Mouse (Mus musculus): ENCODE measurements around the gene Magi1. TPM values are rescaled to one million over a fixed set of nuclear protein-coding genes. Genes with fewer than 3 reads are reported as not detected.

The Magi1 gene
- total and polyA plus RNA-seq, 3 experiments = not detected

DNA sequence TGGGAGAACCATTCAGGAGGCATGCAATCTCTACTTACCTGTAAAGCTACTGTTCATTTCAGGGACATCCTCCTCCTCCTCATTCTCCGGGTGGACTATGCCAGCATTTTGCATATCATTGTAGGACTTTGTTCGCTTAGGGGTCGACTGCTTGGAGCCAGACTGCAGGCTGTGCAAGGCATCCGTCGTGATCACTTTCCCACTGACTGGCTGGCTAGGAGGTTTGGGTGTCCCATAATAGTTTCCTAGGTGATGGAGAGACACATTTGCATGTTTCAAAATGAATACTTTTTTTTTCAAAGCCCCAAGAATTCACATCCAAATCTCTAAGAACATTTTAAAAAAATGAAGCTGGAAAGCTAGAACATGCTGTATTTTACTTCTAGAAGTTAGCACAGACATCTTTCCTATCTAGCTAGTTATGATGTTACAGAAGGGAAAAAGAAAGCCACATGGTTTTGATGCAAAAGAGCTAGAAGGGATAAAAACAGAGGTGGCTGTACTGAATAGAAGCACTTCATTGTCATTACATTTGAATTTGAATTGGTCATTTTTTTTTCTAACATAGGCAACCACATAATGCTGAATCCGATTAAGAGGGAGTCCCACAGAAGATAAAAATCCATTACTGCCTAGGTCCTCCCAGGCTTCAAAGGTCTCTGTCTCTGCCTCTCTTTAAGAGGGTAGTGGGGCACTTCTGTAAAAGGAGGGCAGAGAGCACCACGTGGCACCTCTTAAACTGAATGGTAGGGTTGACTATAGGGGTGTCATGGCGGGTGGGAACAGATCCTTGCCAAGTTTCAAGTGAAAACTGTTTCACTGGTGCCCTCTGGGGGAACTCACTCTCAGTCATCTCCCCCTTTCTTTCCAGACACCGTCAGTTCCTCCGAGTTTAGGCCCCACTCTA, 491.2 kb downstream of the Magi1 start:
- Histone ChIP-seq H3K27ac (ENCODE audit: control insufficient read depth, low read depth, low read length) (no peak overlapping the region), H3K4me3 (ENCODE audit: control insufficient read depth in 1 of 2, insufficient read depth in 1 of 2, low read depth in 2 of 2, low read length in 2 of 2) (no peak overlapping the region), H3K9me3 (replicated peaks; ENCODE audit: insufficient read depth, low read length) (no peaks in the 10 kb centered on the region), H3K36me3 (ENCODE audit: control insufficient read depth in 1 of 2, insufficient read depth in 2 of 2, low read length in 2 of 2) (no peaks in the 10 kb centered on the region), H3K27me3 (ENCODE audit: control insufficient read depth in 1 of 2, insufficient read depth in 2 of 2, low read length in 2 of 2) (no peaks in the 10 kb centered on the region), H3K79me2 (ENCODE audit: control insufficient read depth, insufficient read depth, low read length, poor library complexity) (no peaks in the 10 kb centered on the region), H3K4me1 (ENCODE audit: control insufficient read depth in 1 of 2, insufficient read depth in 2 of 2, low read length in 2 of 2) (no peaks in the 10 kb centered on the region), H3K9ac (ENCODE audit: control insufficient read depth, low read depth, low read length, poor library complexity, severe bottlenecking) (no peak overlapping the region)
- no peak for DNase-seq (ENCODE audit: low read depth, low spot score)
- TF ChIP-seq ZNF384 (IDR thresholded peaks at IDR 0.05; ENCODE audit: low read depth, low read length) (no peak), HCFC1 (IDR thresholded peaks at IDR 0.05; ENCODE audit: low read depth, low read length) (no peak), GABPA (IDR thresholded peaks at IDR 0.05; ENCODE audit: low read depth, low read length) (no peak), RAD21 (IDR thresholded peaks at IDR 0.05; ENCODE audit: low read depth, low read length) (no peak), UBTF (IDR thresholded peaks at IDR 0.05; ENCODE audit: borderline replicate concordance, insufficient read depth, low read depth, low read length) (no peak), SMC3 (IDR thresholded peaks at IDR 0.05; ENCODE audit: low read depth, low read length) (no peak), USF2 (IDR thresholded peaks at IDR 0.05; ENCODE audit: borderline replicate concordance in 1 of 2, insufficient read depth in 1 of 2, low read depth in 1 of 2, low read length in 2 of 2) (no peak)

DNA sequence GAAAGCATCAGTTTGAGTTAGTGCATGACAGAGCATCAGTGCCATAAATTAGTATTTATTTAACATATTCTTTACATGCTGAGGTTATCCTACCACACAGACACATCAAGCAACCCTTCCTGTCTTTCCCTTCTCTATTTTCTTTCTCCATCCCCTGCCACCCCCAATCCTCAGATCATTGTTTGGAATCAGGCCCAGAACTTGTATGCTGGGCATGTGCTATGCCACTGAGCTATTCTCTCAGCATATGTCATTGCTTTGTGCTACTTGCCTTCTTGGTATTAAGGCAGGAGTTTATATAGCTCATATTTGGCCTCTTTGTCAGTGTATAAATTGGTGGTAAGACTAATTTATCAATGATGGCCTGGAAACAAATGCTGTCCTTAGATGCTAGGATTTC, 494.0 kb downstream of the Magi1 start:
- Histone ChIP-seq H3K36me3 (ENCODE audit: control insufficient read depth in 1 of 2, insufficient read depth in 2 of 2, low read length in 2 of 2) (no peaks in the 10 kb centered on the region), H3K4me3 (ENCODE audit: control insufficient read depth in 1 of 2, insufficient read depth in 1 of 2, low read depth in 2 of 2, low read length in 2 of 2) (no peak overlapping the region), H3K27me3 (ENCODE audit: control insufficient read depth in 1 of 2, insufficient read depth in 2 of 2, low read length in 2 of 2) (no peaks in the 10 kb centered on the region), H3K4me1 (ENCODE audit: control insufficient read depth in 1 of 2, insufficient read depth in 2 of 2, low read length in 2 of 2) (no peaks in the 10 kb centered on the region), H3K9me3 (replicated peaks; ENCODE audit: insufficient read depth, low read length) (no peaks in the 10 kb centered on the region), H3K79me2 (ENCODE audit: control insufficient read depth, insufficient read depth, low read length, poor library complexity) (no peaks in the 10 kb centered on the region), H3K27ac (ENCODE audit: control insufficient read depth, low read depth, low read length) (no peak overlapping the region), H3K9ac (ENCODE audit: control insufficient read depth, low read depth, low read length, poor library complexity, severe bottlenecking) (no peak overlapping the region)
- no peak for DNase-seq (ENCODE audit: low read depth, low spot score)
- no peak for TF ChIP-seq ETS1 (IDR thresholded peaks at IDR 0.05; ENCODE audit: low read depth, low read length)
- TF ChIP-seq TBP (IDR thresholded peaks at IDR 0.05; ENCODE audit: low read depth, low read length) = no peak
- no peak for TF ChIP-seq TAL1 (IDR thresholded peaks at IDR 0.05; ENCODE audit: low read length)
- TF ChIP-seq KAT2A (conservative IDR thresholded peaks at IDR 0.05; ENCODE audit: low read depth, low read length) = no peak
- no peak for TF ChIP-seq JUND (IDR thresholded peaks at IDR 0.05; ENCODE audit: low read depth, low read length)
- TF ChIP-seq MEF2A (IDR thresholded peaks at IDR 0.05; ENCODE audit: extremely low read depth, insufficient replicate concordance, low read depth, low read length, poor library complexity, severe bottlenecking) = no peak
- no peak for TF ChIP-seq MAX (IDR thresholded peaks at IDR 0.05; ENCODE audit: low read length)
- TF ChIP-seq BHLHE40 (IDR thresholded peaks at IDR 0.05; ENCODE audit: borderline replicate concordance, low read depth, low read length) = no peak
- no peak for TF ChIP-seq POLR2A (IDR thresholded peaks at IDR 0.05; ENCODE audit: control insufficient read depth in 1 of 2, insufficient read depth in 1 of 2, low read depth in 1 of 2, low read length in 2 of 2, poor library complexity in 1 of 2)
- no peak for TF ChIP-seq SMC3 (IDR thresholded peaks at IDR 0.05; ENCODE audit: low read depth, low read length)

Data from MEL (cell line).